Mouse (Mus musculus): Measurements from ENCODE around the gene Olfr1006. TPM values are rescaled to one million over a fixed set of nuclear protein-coding genes. Genes with fewer than 3 reads are reported as not detected.
"Not testable (repeated sequence)": the region's sequence is repeated elsewhere in the genome, so short reads cannot be mapped to it uniquely, and the experiment has no call there.

Olfr1006 gene
- polyA plus RNA-seq (2015; fragmentation: Nextera tagmentation; extraction: Ambion mirVana): not detected in 2 replicates

GRCm38 (mm10) chr2:85678667-85679066 lies at the start of gene Olfr1006:
Gene Olfr1006, minus strand, starts transcription at chr2:85678767.
- Histone ChIP-seq H3K4me3 (ENCODE audit: low read length) (no peak within 1 kb of the TSS), H3K9ac (ENCODE audit: low read depth, low read length) (no peak within 1 kb of the TSS), H3K4me1 (ENCODE audit: control insufficient read depth, insufficient read depth, low read length) (no peaks in the 10 kb centered on the region), H3K27ac (ENCODE audit: low read length) (no peak within 1 kb of the TSS), H3K9me3 (ENCODE audit: control insufficient read depth, low read length) (no peaks in the 10 kb centered on the region), H3K27me3 (replicated peaks; ENCODE audit: control insufficient read depth, insufficient read depth, low read length) (no peaks in the 10 kb centered on the region), H3K36me3 (ENCODE audit: control insufficient read depth, insufficient read depth, low read length) (no peaks in the 10 kb centered on the region), H3K4me2 (ENCODE audit: low read depth, low read length) (no peak within 1 kb of the TSS)
- ATAC-seq: no peak

DNA sequence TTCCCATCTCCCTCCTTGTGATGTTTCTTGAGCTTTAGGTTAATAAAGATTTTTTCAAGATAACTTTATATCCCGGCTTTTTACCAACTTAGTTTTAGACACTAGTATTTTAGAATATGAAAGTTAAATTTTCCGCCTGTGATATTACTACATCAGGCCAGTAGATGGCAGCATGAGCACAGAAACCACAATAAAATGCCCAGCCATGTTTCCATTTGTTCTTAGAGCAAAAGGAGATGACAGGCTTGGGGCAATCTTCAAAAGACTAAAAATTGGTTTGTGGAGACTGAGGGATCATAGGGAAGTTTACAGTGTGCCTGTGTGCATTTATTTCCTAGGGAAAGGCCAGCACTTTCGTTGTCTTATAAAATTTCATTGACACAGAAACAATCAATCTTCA lies 47.2 kb upstream of the Olfr1006 start:
- Histone ChIP-seq H3K27ac (ENCODE audit: low read length) (no peak overlapping the region), H3K27me3 (replicated peaks; ENCODE audit: control insufficient read depth, insufficient read depth, low read length) (no peaks in the 10 kb centered on the region), H3K9ac (ENCODE audit: low read depth, low read length) (no peak overlapping the region), H3K4me3 (ENCODE audit: low read length) (no peak overlapping the region), H3K36me3 (ENCODE audit: control insufficient read depth, insufficient read depth, low read length) (no peaks in the 10 kb centered on the region), H3K4me1 (ENCODE audit: control insufficient read depth, insufficient read depth, low read length) (no peaks in the 10 kb centered on the region), H3K9me3 (ENCODE audit: control insufficient read depth, low read length) (no peaks in the 10 kb centered on the region), H3K4me2 (ENCODE audit: low read depth, low read length) (no peak overlapping the region)
- ATAC-seq: no peak
- 14% methylated on average over 3 of the region's 3 CpGs for WGBS

DNA sequence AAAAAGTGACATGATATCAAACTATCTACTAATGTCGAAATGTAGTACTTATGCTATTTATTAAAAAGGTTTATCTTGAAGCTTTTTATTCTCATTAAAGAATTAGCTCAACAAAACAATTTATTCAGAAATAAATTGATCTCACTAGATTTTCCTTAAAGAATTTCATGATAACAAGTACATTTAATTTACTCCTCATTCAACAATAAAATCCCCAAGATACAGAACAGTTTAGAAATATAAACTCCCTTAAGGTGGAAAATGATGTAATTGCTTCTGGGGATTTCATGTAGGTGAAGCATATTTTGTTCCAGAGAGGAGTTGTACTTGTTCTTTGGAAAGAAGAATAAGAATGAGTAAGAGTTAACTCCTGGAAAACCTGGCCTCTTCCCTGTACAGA lies 36.6 kb upstream of the Olfr1006 start, which contains the start of gene Olfr1009:
TSS of gene Olfr1009 (plus strand) at position 301 of the 400 bp plus-strand sequence.
- H3K36me3 ChIP-seq (ENCODE audit: control insufficient read depth, insufficient read depth, low read length): no peaks in the 10 kb centered on the region
- 79% methylated on average over 1 of the region's 1 CpGs for WGBS
- H3K9me3 ChIP-seq (ENCODE audit: control insufficient read depth, low read length): no peaks in the 10 kb centered on the region
- no peaks in the 10 kb centered on the region for H3K4me1 ChIP-seq (ENCODE audit: control insufficient read depth, insufficient read depth, low read length)
- no peaks in the 10 kb centered on the region for H3K27me3 ChIP-seq (replicated peaks; ENCODE audit: control insufficient read depth, insufficient read depth, low read length)
- no peak within 1 kb of the TSS for H3K9ac ChIP-seq (ENCODE audit: low read depth, low read length)
- H3K4me3 ChIP-seq (ENCODE audit: low read length): no peak within 1 kb of the TSS
- ATAC-seq: no peak
- no peak within 1 kb of the TSS for H3K4me2 ChIP-seq (ENCODE audit: low read depth, low read length)
- H3K27ac ChIP-seq (ENCODE audit: low read length): no peak within 1 kb of the TSS

DNA sequence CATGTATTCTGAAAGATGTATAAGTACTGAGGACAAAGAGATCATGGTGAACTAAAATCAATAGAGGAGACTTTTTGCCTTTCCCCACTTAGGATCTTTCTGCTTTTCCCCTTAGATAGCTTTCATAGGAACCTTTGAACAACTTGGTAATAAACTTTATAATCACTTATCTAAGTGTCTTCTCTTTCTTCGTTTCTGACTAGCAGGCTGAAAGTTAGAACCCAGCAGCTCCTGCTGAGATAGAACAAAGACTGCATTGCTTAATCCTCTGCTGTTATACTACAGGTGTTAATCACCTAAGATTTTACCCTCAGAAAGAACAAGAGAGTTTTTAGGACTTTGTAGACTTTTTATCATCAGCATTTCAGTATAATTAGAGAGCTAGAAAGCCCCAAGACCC lies 32.6 kb upstream of the Olfr1006 start:
- no peak overlapping the region for H3K4me3 ChIP-seq (ENCODE audit: low read length)
- no peaks in the 10 kb centered on the region for H3K4me1 ChIP-seq (ENCODE audit: control insufficient read depth, insufficient read depth, low read length)
- H3K27me3 ChIP-seq (replicated peaks; ENCODE audit: control insufficient read depth, insufficient read depth, low read length): no peaks in the 10 kb centered on the region
- no peaks in the 10 kb centered on the region for H3K36me3 ChIP-seq (ENCODE audit: control insufficient read depth, insufficient read depth, low read length)
- ATAC-seq: peak; percentile 75
- no peak overlapping the region for H3K9ac ChIP-seq (ENCODE audit: low read depth, low read length)
- WGBS: 19% methylated on average over 1 of the region's 1 CpGs
- no peaks in the 10 kb centered on the region for H3K9me3 ChIP-seq (ENCODE audit: control insufficient read depth, low read length)
- no peak overlapping the region for H3K4me2 ChIP-seq (ENCODE audit: low read depth, low read length)
- H3K27ac ChIP-seq (ENCODE audit: low read length): no peak overlapping the region

- H3K27ac ChIP-seq (ENCODE audit: low read length); H3K9me3 ChIP-seq (ENCODE audit: control insufficient read depth, low read length); H3K9ac ChIP-seq (ENCODE audit: low read depth, low read length); H3K4me2 ChIP-seq (ENCODE audit: low read depth, low read length); H3K36me3 ChIP-seq (ENCODE audit: control insufficient read depth, insufficient read depth, low read length); H3K4me3 ChIP-seq (ENCODE audit: low read length); H3K4me1 ChIP-seq (ENCODE audit: control insufficient read depth, insufficient read depth, low read length); H3K27me3 ChIP-seq (replicated peaks; ENCODE audit: control insufficient read depth, insufficient read depth, low read length): not testable (repeated sequence)
- WGBS: 11% methylated on average over 2 of the region's 2 CpGs
- peak; percentile 79 for ATAC-seq
Observed at GRCm38 (mm10) chr2:85710680-85711079, 32.1 kb upstream of the Olfr1006 start.

DNA sequence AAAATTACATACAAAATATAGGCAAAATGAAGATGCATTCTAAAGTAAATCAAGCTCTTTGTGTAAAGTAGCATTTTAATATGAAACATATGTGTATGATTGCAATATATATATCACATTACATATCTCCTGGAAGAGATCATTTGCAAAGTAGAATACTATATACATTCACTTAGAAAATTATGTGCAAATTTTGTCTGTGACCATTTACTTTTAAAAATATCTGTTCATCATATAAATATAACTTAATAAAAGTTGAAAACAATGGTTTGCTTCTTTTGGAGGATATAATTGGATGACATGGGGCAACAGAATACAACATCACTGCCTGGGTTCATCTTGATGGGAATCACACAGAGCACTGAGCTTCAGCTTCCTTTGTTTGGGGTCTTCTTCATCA lies 10.6 kb upstream of the Olfr1006 start, which contains the start of gene Olfr1008:
TSS of gene Olfr1008 (plus strand) at position 301 of the 400 bp plus-strand sequence.
- no peak for ATAC-seq
- H3K4me1 ChIP-seq (ENCODE audit: control insufficient read depth, insufficient read depth, low read length): no peaks in the 10 kb centered on the region
- no peaks in the 10 kb centered on the region for H3K36me3 ChIP-seq (ENCODE audit: control insufficient read depth, insufficient read depth, low read length)
- no peak within 1 kb of the TSS for H3K4me2 ChIP-seq (ENCODE audit: low read depth, low read length)
- H3K9ac ChIP-seq (ENCODE audit: low read depth, low read length): no peak within 1 kb of the TSS
- no peak within 1 kb of the TSS for H3K27ac ChIP-seq (ENCODE audit: low read length)
- H3K27me3 ChIP-seq (replicated peaks; ENCODE audit: control insufficient read depth, insufficient read depth, low read length): no peaks in the 10 kb centered on the region
- no peaks in the 10 kb centered on the region for H3K9me3 ChIP-seq (ENCODE audit: control insufficient read depth, low read length)
- no peak within 1 kb of the TSS for H3K4me3 ChIP-seq (ENCODE audit: low read length)

DNA sequence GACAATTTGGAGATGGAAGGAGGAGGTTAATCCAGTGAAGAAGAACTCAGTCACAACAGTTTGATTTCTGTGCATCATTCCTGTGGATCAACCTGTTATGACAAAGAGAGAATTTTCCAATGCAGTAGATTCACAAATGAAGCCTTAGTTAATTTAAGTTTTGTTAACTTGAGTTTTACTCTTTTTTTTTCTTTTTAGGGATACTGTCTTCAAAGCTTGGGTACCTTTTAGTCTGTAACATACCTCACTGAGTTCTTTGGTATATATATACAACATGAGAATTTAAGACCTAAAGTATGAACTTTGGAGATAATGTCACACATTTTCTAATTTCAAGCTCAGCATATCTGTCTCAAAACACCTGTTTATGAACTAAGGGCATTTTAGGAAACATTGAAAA lies 14.2 kb downstream of the Olfr1006 start, which contains the start of gene Olfr154:
TSS of gene Olfr154 (minus strand) at position 101 of the 400 bp plus-strand sequence.
- not testable (repeated sequence) for H3K9me3 ChIP-seq (ENCODE audit: control insufficient read depth, low read length); H3K4me2 ChIP-seq (ENCODE audit: low read depth, low read length); H3K4me3 ChIP-seq (ENCODE audit: low read length); ATAC-seq; H3K27me3 ChIP-seq (replicated peaks; ENCODE audit: control insufficient read depth, insufficient read depth, low read length); H3K36me3 ChIP-seq (ENCODE audit: control insufficient read depth, insufficient read depth, low read length); H3K27ac ChIP-seq (ENCODE audit: low read length); H3K4me1 ChIP-seq (ENCODE audit: control insufficient read depth, insufficient read depth, low read length); H3K9ac ChIP-seq (ENCODE audit: low read depth, low read length)

GRCm38 (mm10) chr2:85650604-85651003 lies 28.0 kb downstream of the Olfr1006 start, which contains the start of gene Olfr1002:
Gene Olfr1002, minus strand, starts transcription at chr2:85650704.
- Histone ChIP-seq H3K4me3 (ENCODE audit: low read length) (no peak within 1 kb of the TSS), H3K4me2 (ENCODE audit: low read depth, low read length) (no peak within 1 kb of the TSS), H3K9me3 (ENCODE audit: control insufficient read depth, low read length) (no peaks in the 10 kb centered on the region), H3K4me1 (ENCODE audit: control insufficient read depth, insufficient read depth, low read length) (no peaks in the 10 kb centered on the region), H3K27ac (ENCODE audit: low read length) (no peak within 1 kb of the TSS), H3K9ac (ENCODE audit: low read depth, low read length) (no peak within 1 kb of the TSS), H3K27me3 (replicated peaks; ENCODE audit: control insufficient read depth, insufficient read depth, low read length) (no peaks in the 10 kb centered on the region), H3K36me3 (ENCODE audit: control insufficient read depth, insufficient read depth, low read length) (no peaks in the 10 kb centered on the region)
- 85% methylated on average over 1 of the region's 1 CpGs for WGBS
- ATAC-seq: no peak
